13 mouse cellular contexts compared by ENCODE assay signal in genomic region chr2:79172967-79173919, GRCm38 (mm10).
DNase-seq lines count a peak whose midpoint lies in the region; ATAC-seq and TF ChIP-seq lines count a peak whose summit lies in the region.
"Had no signal": no experiment of that assay in that cellular context is flagged by ENCODE, and none has a peak within 500 bp of the region (broad histone marks: within the 10 kb centered on the region; RNA-seq: fewer than 3 reads in every experiment).

No protein-coding gene starts in this region.

- WGBS in liver, postnatal 0 days (ENCODE audit: insufficient replicate concordance) = 59% methylated on average over 7 of the region's 7 CpGs

- no peak for TF ChIP-seq CTCF in liver, postnatal 0 days (IDR thresholded peaks at IDR 0.05; ENCODE audit: low read depth)
- TF ChIP-seq CTCF in left cerebral cortex, adult 2 months (IDR thresholded peaks at IDR 0.05) = no peak

- intact Hi-C loops in heart, postnatal 14 days (cut with DNase I) = no loop called here
- intact Hi-C loops in heart, postnatal 10 days (cut with DNase I) = no loop called here
- intact Hi-C loops in left cerebral cortex, adult 2 months (cut with DNase I) = no loop called here

- H3K4me2 ChIP-seq in liver, postnatal 0 days (ENCODE audit: low read depth, low read length) = no peak overlapping the region
- H3K4me2 ChIP-seq: hindbrain, embryonic 14.5 days had no signal

- no peaks in the 10 kb centered on the region for H3K9me3 ChIP-seq in liver, postnatal 0 days (ENCODE audit: low read length)

- H3K9ac ChIP-seq in liver, postnatal 0 days (replicated peaks) = no peak overlapping the region
- H3K9ac ChIP-seq: forebrain, postnatal 0 days; hindbrain, embryonic 14.5 days had no signal

- peak; percentile 54 for DNase-seq in CD4-positive, CD25-positive, alpha-beta regulatory T cell, adult 2 months (ENCODE audit: low read depth, low spot score)
- peak; percentile 88 for DNase-seq in MEL-GATA-1-ER (ENCODE audit: extremely low read depth, low read depth)
- no peak for DNase-seq in liver, postnatal 0 days
- DNase-seq in heart, postnatal 14 days = no peak
- DNase-seq in heart, postnatal 10 days = no peak
- no peak for DNase-seq in left cerebral cortex, adult 2 months (ENCODE audit: extremely low spot score in 1 of 2, low spot score in 2 of 2)
- DNase-seq: cerebellum, adult 11-12 months; forebrain, postnatal 0 days; gastrocnemius, postnatal 25 days; kidney, adult 8-10 months had no signal

- peak; percentile 67 for TF ChIP-seq EP300 in liver, postnatal 0 days (IDR thresholded peaks at IDR 0.05; ENCODE audit: low read depth)

- no peak overlapping the region for H3K4me3 ChIP-seq in liver, postnatal 0 days (ENCODE audit: low read depth, low read length)
- H3K4me3 ChIP-seq in left cerebral cortex, adult 2 months = no peak overlapping the region

- no peaks in the 10 kb centered on the region for H3K27me3 ChIP-seq in liver, postnatal 0 days (ENCODE audit: insufficient read depth, low read length)

- H3K4me1 ChIP-seq in liver, postnatal 0 days (ENCODE audit: insufficient read depth) = peaks cover 7% of the 10 kb centered on the region; the same call in 1 of the 2 replicates

- peak; percentile 32 to 48; a peak in 2 of 4 replicates for ATAC-seq in hematopoietic stem cell, adult 5-6 weeks (replicated peaks in 1 of 2; ENCODE audit: insufficient read depth in 1 of 2, low FRiP score in 2 of 2, low TSS enrichment in 1 of 2, low read depth in 1 of 2, poor library complexity in 2 of 2, severe bottlenecking in 2 of 2)
- ATAC-seq in liver, postnatal 0 days = 0 out of 2 replicates have a peak, but pooled peaks have one; percentile 31
- ATAC-seq: forebrain, postnatal 0 days had no signal

- no peaks in the 10 kb centered on the region for H3K36me3 ChIP-seq in liver, postnatal 0 days (replicated peaks; ENCODE audit: insufficient read depth, low read length)

- no peak overlapping the region for H3K27ac ChIP-seq in liver, postnatal 0 days (ENCODE audit: low read depth)
- H3K27ac ChIP-seq in left cerebral cortex, adult 2 months = no peak overlapping the region
- H3K27ac ChIP-seq: hindbrain, embryonic 14.5 days; macrophage had no signal

Comparison
In these comparisons a context has a peak if more than half of its experiments do, and no peak if none do; other contexts are left out.
1. DNase-seq: peak in CD4-positive, CD25-positive, alpha-beta regulatory T cell, adult 2 months (single experiment) and MEL-GATA-1-ER (single experiment); none in liver, postnatal 0 days (single experiment), heart, postnatal 14 days (0 of 2), heart, postnatal 10 days (0 of 2) and left cerebral cortex, adult 2 months (0 of 2).